Mouse (Mus musculus): ENCODE results near the gene Slco2a1.

DNA sequence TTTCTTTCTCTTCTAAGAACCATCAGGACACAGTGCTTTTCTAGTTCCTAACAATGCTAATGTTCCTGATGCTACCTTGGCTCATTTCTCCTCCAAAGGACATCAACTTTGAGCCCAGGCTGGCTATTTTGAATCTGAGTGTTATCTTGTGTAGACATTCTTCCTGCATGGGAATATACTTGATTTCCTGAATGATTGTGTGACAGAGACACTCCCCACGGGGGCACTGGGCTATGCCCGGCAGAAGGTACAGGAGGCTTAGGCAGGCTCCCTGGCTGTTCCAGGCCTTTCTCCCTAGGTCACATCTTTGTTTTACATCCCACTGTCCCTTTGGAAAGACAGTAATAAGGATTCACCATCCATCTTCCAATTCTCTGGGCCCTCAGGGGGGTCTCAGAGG is 49.8 kb downstream of the Slco2a1 start:
- no peak for TF ChIP-seq CTCF (IDR thresholded peaks at IDR 0.05; ENCODE audit: low read depth, low read length)
- no peak for TF ChIP-seq POLR2A (IDR thresholded peaks at IDR 0.05; ENCODE audit: borderline replicate concordance, low read depth, low read length)
